Mouse (Mus musculus) stomach, embryonic 14.5 days (tissue): ENCODE measurements around the gene Stip1. TPM values are rescaled to one million over a fixed set of nuclear protein-coding genes. Genes with fewer than 3 reads are reported as not detected.

ENCODE experiments used
- ATAC-seq: fragments of 200-750 bp; cut with Nextera tagmentation; 2 replicates; pipeline ENCODE4 v1.8.0; 2017; ENCODE audit warnings: low read depth, moderate TSS enrichment; ENCODE audit not compliant: insufficient number of reproducible peaks, insufficient read depth, low FRiP score
- H3K27ac ChIP-seq: fragments of 300-500 bp; sonication (generic); 2 replicates; pipeline ENCODE4 v1.5.1; 2014; ENCODE audit warnings: mild to moderate bottlenecking, low read length, moderate library complexity, mixed read lengths
- H3K27me3 ChIP-seq: fragments of 300-500 bp; sonication (generic); 2 replicates; pipeline ENCODE4 v1.6.1; 2014; ENCODE audit warnings: low read length, control low read depth, mixed read lengths; ENCODE audit not compliant: control insufficient read depth, insufficient read depth
- H3K36me3 ChIP-seq: fragments of 300-500 bp; sonication (generic); 2 replicates; pipeline ENCODE4 v1.6.1; 2014; ENCODE audit warnings: mild to moderate bottlenecking, control low read depth, low read length, moderate library complexity, mixed read lengths; ENCODE audit not compliant: control insufficient read depth, insufficient read depth
- H3K4me1 ChIP-seq: fragments of 300-500 bp; sonication (generic); 2 replicates; pipeline ENCODE4 v1.6.1; 2014; ENCODE audit warnings: low read length, control low read depth, mixed read lengths; ENCODE audit not compliant: control insufficient read depth, insufficient read depth
- H3K4me2 ChIP-seq: fragments of 300-500 bp; sonication (generic); replicated peaks from 2 replicates; pipeline ENCODE4 v1.6.1; 2014; ENCODE audit warnings: low read depth, low read length, control low read depth
- H3K4me3 ChIP-seq: fragments of 300-500 bp; sonication (generic); 2 replicates; pipeline ENCODE4 v1.5.1; 2014; ENCODE audit warnings: low read depth, low read length, control low read depth
- H3K9ac ChIP-seq: fragments of 300-500 bp; sonication (generic); replicated peaks from 2 replicates; pipeline ENCODE4 v1.6.1; 2014; ENCODE audit warnings: low read depth, mild to moderate bottlenecking, control low read depth, low read length, moderate library complexity, mixed read lengths
- H3K9me3 ChIP-seq: fragments of 300-500 bp; sonication (generic); 2 replicates; pipeline ENCODE4 v1.6.1; 2016; ENCODE audit warnings: low read depth, low read length, control low read depth; ENCODE audit not compliant: control insufficient read depth
- WGBS: fragments of 180-500 bp; shearing (Covaris S2); extraction: QIAGEN DNeasy Blood & Tissue Kit; methylation state at CpG from one replicate; pipeline ENCODE4 v1.1.7; 2014; 5-methylcytosine and 5-hydroxymethylcytosine counted together
- polyA plus RNA-seq: library from polyadenylated mRNA; unstranded; fragments of >200 nt; fragmentation: Nextera tagmentation; extraction: Ambion mirVana; gene quantifications from 2 replicates; pipeline ENCODE4 v1.2.1, GENCODE M21; 2014

Gene Stip1
- polyA plus RNA-seq, 1 experiment from 2014 or later: 201 TPM

DNA sequence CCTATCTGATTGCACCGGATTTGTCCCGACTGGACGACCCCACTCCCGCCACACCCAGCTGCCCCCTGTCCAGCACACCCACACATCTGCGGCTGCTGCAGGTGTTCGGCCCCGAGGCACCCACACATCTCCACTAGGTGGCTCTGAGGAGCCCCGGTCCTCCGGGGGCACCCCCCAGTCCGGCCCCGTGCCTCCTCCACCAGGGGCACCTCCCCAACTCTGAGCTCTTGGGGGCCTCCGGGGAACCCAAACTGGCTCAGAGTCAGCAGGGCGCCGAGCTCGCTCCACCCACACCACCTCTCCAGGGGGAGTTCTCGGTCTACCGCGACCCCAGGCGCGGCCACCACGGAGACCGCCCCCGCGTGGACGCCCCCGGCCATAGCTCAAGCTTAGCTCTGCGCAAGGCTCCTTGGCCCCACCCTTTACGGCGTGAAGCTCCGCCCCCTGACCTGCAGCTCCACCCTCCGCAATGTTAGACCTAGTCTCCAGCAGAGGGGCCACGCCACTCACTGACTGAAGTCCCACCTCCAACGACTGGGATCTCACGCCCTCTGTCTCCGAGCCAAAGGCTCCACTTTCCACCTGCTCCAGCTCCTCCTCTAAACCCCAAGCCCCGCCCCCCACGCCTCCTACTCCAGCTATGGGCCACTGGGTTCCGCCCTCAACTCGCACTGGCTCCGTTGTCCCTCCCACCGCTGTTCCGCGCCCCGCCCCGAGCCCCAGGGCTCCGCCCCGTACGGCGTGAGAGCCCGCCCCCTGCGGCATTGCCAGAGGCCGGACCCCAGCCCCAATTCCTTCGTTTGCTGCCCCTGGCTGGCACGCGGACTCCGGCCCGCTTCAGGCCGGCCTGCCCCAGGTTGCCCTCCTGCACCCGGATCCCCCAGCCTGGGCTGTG is 60.0 kb downstream of the Stip1 start:
- Histone ChIP-seq H3K4me1 (peaks cover 30% of the 10 kb centered on the region), H3K27me3 (no peaks in the 10 kb centered on the region), H3K36me3 (peaks cover 28% of the 10 kb centered on the region), H3K9me3 (no peaks in the 10 kb centered on the region), H3K9ac (peak overlapping the region; percentile 60), H3K27ac (peak overlapping the region; percentile 82), H3K4me3 (peak overlapping the region; percentile 67), H3K4me2 (peak overlapping the region; percentile 76)
- WGBS: under 1% methylated on average over 58 of the region's 59 CpGs
- ATAC-seq: peak; percentile 89

- peak overlapping the region; percentile 67 for H3K4me3 ChIP-seq
- peaks cover 30% of the 10 kb centered on the region for H3K4me1 ChIP-seq
- H3K4me2 ChIP-seq: peak overlapping the region; percentile 76
- peaks cover 27% of the 10 kb centered on the region for H3K36me3 ChIP-seq
- ATAC-seq: no peak
- H3K27me3 ChIP-seq: no peaks in the 10 kb centered on the region
- peak overlapping the region; percentile 60 for H3K9ac ChIP-seq
- WGBS: 8% methylated on average over 11 of the region's 11 CpGs
- H3K9me3 ChIP-seq: no peaks in the 10 kb centered on the region
- H3K27ac ChIP-seq: peak overlapping the region; percentile 66
Measured at GRCm38 (mm10) chr19:6979001-6979479, 60.7 kb downstream of the Stip1 start.

DNA sequence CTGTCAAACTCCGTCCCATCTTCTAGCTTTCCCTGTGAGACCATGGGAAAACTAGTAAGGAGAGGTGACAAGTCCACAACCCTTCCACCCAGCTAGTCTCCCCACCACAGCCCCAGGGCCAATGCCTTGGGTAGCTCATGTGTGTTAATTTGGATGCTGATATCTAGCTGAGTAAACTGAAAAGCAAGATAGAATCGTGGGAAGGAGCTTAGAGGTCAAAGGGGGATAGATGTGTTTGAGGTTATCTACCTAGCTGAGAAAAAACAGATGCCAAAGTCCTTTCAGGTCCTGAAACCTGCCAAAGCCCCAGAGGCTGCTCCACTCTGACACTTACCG is 61.2 kb downstream of the Stip1 start:
- 29% methylated on average over 3 of the region's 3 CpGs for WGBS
- ATAC-seq: no peak
- peak overlapping the region; percentile 41 for H3K27ac ChIP-seq

GRCm38 (mm10) chr19:6977759-6978638 is 61.8 kb downstream of the Stip1 start:
- Histone ChIP-seq H3K4me1 (peaks cover 34% of the 10 kb centered on the region), H3K36me3 (peaks cover 21% of the 10 kb centered on the region), H3K4me3 (0 out of 2 replicates have a peak overlapping the region, but pooled peaks have one; percentile 67), H3K27me3 (no peaks in the 10 kb centered on the region), H3K9ac (0 out of 2 replicates have a peak overlapping the region, but pooled peaks have one; percentile 60), H3K27ac (peak overlapping the region; percentile 41), H3K4me2 (peak overlapping the region; percentile 76; the same call in 1 of the 2 replicates), H3K9me3 (no peaks in the 10 kb centered on the region)
- WGBS: 80% methylated on average over 13 of the region's 13 CpGs
- ATAC-seq: no peak

More for the DNA sequence above, 61.2 kb downstream of the Stip1 start:
- Histone ChIP-seq H3K4me1 (peaks cover 34% of the 10 kb centered on the region), H3K9me3 (no peaks in the 10 kb centered on the region), H3K27me3 (no peaks in the 10 kb centered on the region), H3K4me3 (peak overlapping the region; percentile 67), H3K36me3 (peaks cover 23% of the 10 kb centered on the region), H3K4me2 (peak overlapping the region; percentile 76), H3K9ac (peak overlapping the region; percentile 60; the same call in 1 of the 2 replicates)

- Histone ChIP-seq H3K9me3 (no peaks in the 10 kb centered on the region), H3K4me3 (peak within 1 kb of the TSS; percentile 77), H3K27me3 (no peaks in the 10 kb centered on the region), H3K27ac (peak within 1 kb of the TSS; percentile 94), H3K4me2 (peak within 1 kb of the TSS; percentile 93), H3K9ac (peak within 1 kb of the TSS; percentile 82), H3K36me3 (peaks cover 13% of the 10 kb centered on the region), H3K4me1 (peaks cover 38% of the 10 kb centered on the region)
- under 1% methylated on average over 16 of the region's 16 CpGs for WGBS
- ATAC-seq: no peak
Measured at GRCm38 (mm10) chr19:6975537-6976521, 63.9 kb downstream of the Stip1 start, which contains the start of gene Plcb3. Gene Plcb3, minus strand, starts transcription at chr19:6976470.

DNA sequence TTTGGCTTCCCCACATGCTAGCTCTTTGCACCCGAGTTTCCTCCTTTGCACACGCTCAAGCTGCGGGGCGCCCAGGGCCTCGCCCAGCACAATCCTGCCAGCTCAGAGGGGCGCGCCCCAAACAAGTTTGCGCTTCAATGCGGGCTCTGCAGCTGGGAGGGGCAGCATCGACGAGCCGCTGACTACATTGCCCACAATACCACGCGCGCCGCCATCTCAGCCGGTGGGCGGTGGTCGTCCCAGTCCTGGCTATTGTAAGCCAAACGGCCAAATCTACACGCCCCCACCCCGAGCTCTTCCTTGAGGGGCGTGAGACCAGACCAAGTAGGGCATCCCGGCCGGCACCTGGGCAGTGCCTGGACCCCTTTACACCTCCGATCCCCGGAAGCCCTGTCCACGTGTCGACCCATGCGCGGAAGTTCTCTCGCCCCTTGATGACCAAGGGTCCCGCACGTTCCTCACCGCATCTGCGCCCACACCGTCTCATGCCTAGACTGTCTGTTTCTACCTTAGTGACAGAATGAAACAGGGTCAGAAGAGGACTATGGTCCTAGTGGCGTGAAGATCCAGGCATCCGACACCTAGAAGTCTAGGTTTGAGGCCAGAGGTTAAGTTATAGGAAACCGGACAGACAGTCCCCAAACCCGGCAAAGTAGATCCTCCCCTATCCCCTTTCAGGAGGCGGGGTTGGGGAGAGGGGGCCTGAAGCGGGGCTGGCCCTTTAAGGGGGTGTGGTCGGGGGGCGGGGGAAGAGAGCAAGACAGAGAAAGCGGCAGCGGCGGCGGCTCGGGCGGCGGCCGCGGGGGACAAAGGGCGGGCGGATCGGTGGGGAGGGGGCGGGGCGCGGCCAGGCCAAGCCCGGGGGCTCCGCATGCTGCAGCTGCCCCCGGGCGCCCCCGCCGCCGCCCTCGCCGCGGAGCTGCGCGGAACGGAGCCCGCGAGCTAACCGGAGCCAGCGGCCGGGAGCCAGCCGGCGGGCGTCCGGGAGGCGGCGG is 65.3 kb downstream of the Stip1 start, which contains the start of gene Ppp1r14b:
Gene Ppp1r14b, plus strand, starts transcription at position 758 of the 995 bp plus-strand sequence.
- ATAC-seq: peak; percentile 60
- peak within 1 kb of the TSS; percentile 77 for H3K4me3 ChIP-seq
- H3K4me2 ChIP-seq: peak within 1 kb of the TSS; percentile 93
- peaks cover 49% of the 10 kb centered on the region for H3K4me1 ChIP-seq
- no peaks in the 10 kb centered on the region for H3K9me3 ChIP-seq
- peak within 1 kb of the TSS; percentile 94 for H3K27ac ChIP-seq
- WGBS: under 1% methylated on average over 81 of the region's 84 CpGs
- H3K27me3 ChIP-seq: no peaks in the 10 kb centered on the region
- H3K36me3 ChIP-seq: peaks cover 13% of the 10 kb centered on the region
- H3K9ac ChIP-seq: peak within 1 kb of the TSS; percentile 82
